Mouse (Mus musculus) embryo, embryonic 11.5 days (tissue): ENCODE measurements around the gene Taco1.

ENCODE experiments used
- DNase-seq: peaks from one replicate; pipeline ENCODE4 v3.0.0-alpha.2; 2012; ENCODE audit warnings: low read depth, low spot score

The Taco1 gene

DNA sequence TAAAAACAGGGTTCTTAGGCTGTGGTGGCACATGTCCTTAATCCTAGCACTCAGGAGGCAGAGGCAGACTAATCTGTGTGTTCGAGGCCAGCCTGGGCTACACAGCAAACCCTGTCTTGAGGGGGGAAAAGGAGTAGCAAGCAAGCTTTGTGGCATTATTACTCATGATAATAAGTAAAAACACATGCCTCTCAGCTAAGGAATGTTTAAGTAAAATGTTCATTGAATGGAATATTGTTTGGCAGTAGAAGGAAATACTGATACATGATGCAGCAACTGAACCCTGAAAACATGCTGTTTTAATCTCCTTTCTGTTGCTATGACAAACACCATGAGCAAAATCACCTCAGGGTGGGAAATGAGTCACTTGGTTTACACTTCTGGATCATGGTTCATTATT lies 4.5 kb upstream of the Taco1 start:
- DNase-seq = no peak

DNA sequence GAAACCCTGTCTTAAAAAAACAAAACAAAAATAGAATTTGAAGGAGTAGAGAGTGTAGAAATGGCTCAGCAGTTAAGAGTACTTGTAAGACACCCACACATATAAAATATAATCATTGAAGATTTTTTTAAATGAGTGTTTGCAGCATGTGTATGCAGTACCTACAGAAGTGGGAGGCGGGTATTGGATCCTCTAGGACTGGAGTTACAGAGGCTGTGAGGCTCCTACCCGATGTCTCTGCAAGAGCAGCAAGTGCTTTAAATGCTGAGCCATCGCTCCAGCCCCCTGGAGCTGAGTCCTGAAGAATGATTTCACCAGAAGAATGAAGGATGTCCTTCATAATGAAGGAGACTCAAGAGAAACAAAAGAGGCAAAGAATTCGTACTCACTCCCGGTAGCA lies 2.1 kb upstream of the Taco1 start:
- DNase-seq = no peak

DNA sequence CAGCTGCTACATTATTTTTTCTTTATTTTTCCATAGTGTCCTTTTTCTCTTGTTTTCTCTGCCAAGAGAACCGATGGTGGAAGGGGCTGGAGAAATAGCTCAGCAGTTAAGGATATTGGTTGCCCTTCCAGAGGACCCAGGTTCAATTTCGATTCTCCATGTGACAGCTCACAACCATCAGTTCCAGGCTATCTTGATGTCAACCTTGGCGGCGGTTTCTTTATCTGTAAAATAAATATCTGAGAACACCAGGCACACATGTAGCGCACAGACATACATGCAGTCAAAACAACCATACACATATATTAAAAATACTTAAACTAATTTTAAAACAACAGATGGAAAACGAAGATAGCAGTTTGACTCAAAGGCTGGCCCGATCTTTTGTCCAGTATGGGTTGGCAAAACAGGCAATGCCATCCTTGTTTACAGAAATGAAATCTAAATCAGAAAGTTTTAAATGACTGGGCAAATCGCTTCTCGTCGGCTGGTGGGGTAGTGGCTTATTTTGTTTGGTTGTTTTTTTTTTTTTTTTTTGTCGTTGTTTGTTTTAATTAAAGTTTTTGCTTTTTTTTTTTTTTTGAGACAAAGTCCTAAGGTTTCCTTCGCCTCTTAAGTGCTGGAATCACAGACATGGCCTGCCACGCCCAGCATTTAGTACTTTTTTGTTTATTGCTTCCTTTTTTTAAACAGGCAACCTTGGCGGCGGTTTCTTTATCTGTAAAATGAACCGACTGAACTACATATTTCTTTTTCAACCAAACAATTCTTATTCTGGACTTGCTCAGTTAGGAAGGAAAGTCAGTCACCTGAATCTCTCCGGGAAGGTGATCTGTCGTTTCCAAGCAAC lies 563 bp upstream of the Taco1 start:
- no peak for DNase-seq

DNA sequence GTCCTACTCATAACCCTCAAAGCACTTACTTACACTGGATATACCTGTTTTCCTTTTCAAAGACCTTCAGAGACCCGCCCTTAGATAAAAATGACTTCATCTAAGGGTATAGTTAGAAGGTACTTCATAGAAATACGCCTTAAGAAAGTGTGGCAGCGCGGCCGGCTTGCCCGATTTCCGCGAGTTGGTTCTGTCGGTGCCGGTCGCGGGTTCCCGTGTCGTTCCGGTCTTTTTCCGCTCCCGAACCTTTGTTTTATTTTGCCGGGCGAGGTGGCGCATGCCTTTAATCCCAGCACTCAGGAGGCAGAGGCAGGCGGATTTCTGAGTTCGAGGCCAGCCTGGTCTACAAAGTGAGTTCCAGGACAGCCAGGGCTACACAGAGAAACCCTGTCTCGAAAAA lies 755 bp downstream of the Taco1 start:
- peak; percentile 87 for DNase-seq

DNA sequence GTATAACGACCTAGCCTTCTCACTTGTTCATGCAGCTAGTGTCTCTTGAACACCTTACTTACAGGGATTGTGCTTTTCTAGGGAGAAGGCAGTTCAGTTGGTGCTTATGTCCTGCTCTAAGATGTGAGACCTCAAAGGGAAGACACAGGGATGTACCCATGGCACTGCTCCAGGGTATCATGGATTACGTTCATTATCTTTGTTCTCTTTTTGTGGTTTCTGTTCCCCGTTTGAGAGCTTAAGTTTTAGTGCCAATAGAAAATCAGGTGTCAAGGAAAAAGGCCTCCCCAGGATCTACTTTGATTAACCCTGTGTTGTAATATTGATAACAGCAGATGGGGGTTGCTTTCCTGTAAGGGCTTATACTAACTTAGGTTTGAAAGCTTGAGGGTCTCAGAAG lies 7.9 kb downstream of the Taco1 start:
- no peak for DNase-seq

DNA sequence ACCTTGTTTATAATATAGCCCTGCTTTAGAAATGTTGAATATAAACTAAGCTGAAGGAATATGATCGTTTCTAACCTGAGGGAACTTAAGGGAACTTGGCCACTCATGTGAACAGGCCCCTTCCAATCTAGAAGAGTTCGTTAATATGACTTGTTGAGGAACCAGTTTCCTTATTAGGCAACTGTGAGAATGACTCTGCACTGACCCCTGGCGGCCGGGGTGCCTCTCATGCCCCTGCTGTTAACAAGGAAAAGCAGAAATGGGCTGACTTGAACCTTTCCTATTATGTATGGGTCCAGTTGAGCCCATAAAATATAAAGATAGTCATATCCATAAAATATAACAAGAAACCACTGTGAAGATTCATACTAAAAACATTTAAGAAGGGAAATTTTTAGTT lies 10.5 kb downstream of the Taco1 start:
- DNase-seq = peak; percentile 48

DNA sequence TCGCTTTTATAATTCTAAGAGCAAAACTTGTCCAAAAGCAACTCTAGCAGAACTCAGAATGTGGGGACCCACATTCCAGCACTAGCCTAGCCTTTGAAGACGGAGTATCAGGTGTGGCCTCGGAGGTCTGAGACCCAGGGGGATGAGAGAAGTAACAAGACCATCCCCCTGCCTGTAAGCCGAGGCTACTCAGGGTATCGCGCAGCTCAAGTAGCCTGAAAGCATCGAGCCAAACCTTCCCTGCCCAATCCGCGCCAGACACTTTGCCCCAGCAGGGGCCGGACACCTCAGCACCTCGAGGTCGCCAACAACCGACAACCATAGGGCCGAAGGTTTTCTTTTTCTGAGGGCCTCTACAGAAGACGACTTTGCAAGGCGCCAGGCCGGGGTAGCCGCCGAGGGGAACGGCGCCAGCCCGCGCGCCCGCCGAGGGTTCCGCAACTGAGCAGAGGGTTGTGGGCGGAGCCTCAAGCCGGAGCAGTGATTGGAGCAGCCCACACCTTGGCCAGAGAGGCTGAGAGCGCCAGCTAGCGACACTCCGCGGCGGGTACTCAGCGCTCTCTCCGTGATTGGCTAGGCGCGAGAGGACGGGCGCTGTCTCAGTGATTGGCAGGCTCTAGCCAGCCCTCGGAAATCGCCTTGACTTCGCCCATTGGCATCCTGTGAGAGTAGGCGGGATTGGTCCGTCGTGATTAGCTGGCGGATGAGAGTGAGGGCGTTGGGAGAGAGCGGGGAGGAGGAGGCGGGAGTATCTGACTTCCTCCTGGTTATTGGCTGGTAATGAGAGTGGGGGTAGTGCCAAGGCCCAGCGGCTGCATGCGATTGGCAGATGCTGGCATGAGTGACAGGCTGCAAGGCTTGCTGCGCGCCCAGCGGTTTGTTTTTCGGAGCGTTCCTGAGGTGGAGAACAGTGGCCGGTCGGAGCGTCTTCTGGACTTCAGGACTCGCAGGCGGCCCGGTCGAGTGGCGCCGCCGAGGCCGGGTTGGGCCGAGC lies 18.1 kb downstream of the Taco1 start, which contains the start of gene Map3k3:
TSS of gene Map3k3 (plus strand) at position 906 of the 994 bp plus-strand sequence.
- DNase-seq = peak; percentile 97

DNA sequence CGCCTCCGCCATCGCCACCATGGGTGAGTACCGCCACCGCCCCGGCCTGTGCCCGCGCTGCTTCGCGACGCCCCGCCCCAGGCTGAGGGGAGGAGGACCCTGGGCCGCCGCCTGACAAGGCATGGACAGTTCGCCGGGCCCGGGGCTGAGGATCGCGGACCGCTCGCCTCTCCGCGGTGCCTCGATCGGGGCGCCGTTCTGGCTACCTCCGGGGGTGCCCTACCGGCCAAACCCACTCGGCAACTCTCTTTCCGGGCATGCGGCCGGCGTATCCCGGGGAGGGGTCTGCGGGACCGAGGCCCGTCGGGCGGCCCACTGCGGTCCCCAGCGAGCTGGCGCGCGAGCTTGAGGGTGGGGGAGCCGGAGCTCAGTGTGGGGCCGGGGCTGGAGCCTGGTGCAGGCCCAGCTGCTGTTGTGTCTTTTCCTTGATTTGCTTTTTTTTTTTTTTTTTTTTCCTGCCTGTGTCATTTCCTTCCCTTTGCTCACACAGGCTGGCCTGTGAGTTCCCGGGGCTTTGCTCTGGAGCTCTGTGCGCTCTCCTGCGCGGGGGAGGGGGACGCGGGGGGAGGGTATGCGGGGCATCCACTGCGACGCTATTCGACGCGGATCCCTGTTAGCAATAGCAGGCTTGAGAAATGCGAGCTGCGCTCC lies 19.2 kb downstream of the Taco1 start:
- DNase-seq = peak; percentile 59

DNA sequence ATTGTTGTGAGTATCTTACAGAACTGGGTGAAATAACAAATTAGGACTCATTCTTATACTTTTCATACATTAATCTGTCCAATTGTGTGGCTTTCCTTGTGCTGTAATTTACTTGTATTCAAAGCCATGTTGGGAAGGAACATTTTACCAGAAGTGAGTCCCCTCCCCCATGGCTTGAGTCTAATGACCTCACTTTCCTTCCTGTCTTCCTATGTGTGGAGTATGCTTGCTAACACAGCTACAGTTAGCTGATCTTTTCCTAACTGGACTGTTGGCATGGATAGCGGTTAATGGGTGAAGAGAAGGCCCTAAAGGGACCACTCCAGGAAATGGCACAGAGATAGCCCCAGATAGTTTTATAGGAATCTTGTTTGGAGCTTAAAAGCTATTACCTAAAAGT lies 32.4 kb downstream of the Taco1 start:
- no peak for DNase-seq

DNA sequence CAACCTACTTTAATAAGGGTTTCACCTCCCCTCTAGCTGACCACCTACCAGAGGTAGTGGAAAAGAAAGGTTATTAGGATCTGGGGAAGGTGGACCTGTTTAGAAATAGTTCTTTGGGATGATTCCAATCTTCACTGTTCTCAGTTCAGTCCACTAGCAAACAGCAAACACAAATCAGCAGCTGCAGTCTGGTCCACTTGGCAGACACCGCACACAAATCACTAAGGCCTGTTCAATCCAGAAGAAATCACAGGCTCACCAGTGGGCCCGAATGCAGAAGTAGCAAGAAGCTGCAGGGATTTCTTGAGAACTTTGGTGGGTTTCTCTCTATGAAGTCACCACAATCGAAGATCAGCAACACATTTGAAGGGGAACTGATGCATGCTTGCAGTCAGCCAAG lies 37.0 kb downstream of the Taco1 start:
- DNase-seq = no peak

DNA sequence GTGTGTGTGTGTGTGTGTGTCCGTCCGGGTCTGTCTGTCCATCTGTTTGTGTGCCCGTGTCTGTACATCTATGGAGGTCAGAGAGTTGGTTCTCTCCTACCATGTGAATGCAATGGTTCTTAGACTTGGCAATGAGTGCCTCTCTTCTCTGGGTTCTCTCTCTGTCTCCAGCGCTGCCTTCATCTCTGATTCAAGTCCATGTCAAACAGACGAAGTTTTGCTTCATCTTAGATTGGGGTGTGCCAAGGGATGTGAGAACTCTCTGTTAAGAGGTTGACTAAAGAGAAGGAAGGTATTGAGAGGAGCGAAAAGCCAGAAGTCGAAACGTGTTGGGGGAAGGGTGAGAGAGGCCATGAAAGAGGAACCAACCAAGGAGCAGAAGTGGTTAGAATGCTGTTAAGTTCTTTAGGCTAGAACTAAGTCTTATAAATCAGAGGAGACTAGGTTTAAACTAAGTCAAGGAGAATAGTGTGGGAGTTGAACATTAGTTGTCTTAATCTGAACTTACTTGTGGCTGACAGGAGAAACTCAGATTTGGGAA lies 40.3 kb downstream of the Taco1 start:
- DNase-seq = no peak

DNA sequence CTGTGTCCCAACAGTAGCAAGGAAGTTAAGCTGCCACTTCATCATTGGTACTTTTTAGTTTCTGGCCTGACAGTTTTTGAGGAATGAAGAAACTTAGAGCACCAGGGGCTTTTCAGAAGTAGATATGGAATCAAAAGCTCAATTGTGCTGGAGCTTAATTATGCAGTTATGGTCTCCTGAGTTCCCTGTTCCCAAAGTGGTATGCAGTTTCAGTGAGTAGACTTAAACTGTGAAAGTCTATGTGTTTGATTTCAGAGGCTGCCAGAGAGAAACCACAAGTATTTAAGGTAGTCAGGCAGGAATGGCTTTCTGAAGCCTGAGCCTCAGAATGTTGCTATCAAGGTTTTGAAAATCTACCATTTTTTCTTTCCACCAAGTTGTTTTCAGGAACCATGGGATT lies 45.8 kb downstream of the Taco1 start:
- no peak for DNase-seq

DNA sequence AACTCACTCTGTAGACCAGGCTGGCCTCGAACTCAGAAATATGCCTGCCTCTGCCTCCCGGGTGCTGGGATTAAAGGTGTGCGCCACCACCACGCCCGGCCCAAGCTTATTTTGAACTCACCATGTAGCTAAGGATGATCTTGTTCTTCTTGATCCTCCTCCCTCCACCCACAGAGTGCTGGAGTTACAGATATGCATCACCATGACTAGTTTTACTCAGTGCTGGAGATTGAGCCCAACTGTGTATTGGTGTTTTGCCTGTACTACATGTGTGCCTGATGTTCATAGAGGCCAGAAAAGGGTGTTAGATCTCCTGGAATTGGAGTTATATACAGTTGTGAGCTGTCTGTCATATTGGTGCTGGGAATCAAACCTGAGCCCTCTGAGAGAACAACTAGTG lies 56.4 kb downstream of the Taco1 start:
- DNase-seq = no peak

DNA sequence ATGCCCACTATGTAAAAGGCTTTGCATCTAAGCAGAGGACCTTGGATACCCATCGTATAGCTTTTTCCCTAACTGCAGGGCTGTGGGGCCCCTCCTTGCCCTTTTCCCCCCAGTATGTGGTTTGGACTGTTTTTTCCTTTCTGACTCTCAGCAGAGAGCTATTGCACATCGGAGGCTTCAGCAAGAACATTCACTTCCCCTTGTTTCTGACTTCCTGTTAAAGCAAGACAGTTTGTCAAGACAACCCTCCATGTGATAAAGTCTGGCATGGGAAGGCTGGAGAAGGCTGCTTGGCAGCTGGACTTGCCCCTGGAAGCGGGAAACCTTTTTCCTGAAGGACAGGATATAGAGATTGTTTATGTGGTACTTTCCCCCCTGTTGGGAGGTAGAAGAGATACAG lies 56.9 kb downstream of the Taco1 start:
- no peak for DNase-seq
